Mouse (Mus musculus): ENCODE measurements at regions not wholly inside any gene's neighbourhood (a gene's known extent, or its start where the extent isn't known, plus 50 kb on each side); places are given as distances from the start of the nearest gene placed in this dataset.

GRCm38 (mm10) chr9:67610696-67611095, 51.2 kb upstream of the Tln2 start:
- DNase-seq = no peak

- no peak for DNase-seq
Observed at GRCm38 (mm10) chr9:67611676-67612075, 52.2 kb upstream of the Tln2 start.

- DNase-seq = no peak
Observed at GRCm38 (mm10) chr9:67612101-67612500, 52.6 kb upstream of the Tln2 start.

GRCm38 (mm10) chr9:67614068-67614727, 54.7 kb upstream of the Tln2 start:
- DNase-seq = no peak

GRCm38 (mm10) chr9:67616207-67616606, 56.7 kb upstream of the Tln2 start:
- no peak for DNase-seq

GRCm38 (mm10) chr9:67617341-67618217, 58.1 kb upstream of the Tln2 start:
- DNase-seq = no peak

GRCm38 (mm10) chr9:67620945-67621344, 61.4 kb upstream of the Tln2 start:
- no peak for DNase-seq

GRCm38 (mm10) chr9:67627196-67627595, 67.7 kb upstream of the Tln2 start:
- DNase-seq = no peak

- no peak for DNase-seq
Observed at GRCm38 (mm10) chr9:67629624-67630023, 70.1 kb upstream of the Tln2 start.

GRCm38 (mm10) chr9:67630173-67630572, 70.7 kb upstream of the Tln2 start:
- DNase-seq = no peak

GRCm38 (mm10) chr9:67631741-67632243, 72.3 kb upstream of the Tln2 start:
- DNase-seq = no peak

- no peak for DNase-seq
Observed at GRCm38 (mm10) chr9:67632521-67633025, 73.1 kb upstream of the Tln2 start.

- no peak for DNase-seq
Observed at GRCm38 (mm10) chr9:67633026-67633741, 73.7 kb upstream of the Tln2 start.

GRCm38 (mm10) chr9:67633761-67634441, 74.4 kb upstream of the Tln2 start:
- peak in 1 of 2 experiments; percentile 3 for DNase-seq

GRCm38 (mm10) chr9:67646820-67647219, 87.3 kb upstream of the Tln2 start:
- DNase-seq = no peak

GRCm38 (mm10) chr9:67664773-67665172, 94.5 kb upstream of the C2cd4b start:
- no peak for DNase-seq

- DNase-seq = no peak
Observed at GRCm38 (mm10) chr9:67670261-67671020, 88.8 kb upstream of the C2cd4b start.

GRCm38 (mm10) chr9:67676906-67677305, 82.3 kb upstream of the C2cd4b start:
- no peak for DNase-seq

- DNase-seq = no peak
Observed at GRCm38 (mm10) chr9:67683367-67683766, 75.9 kb upstream of the C2cd4b start.

- no peak for DNase-seq
Observed at GRCm38 (mm10) chr9:67692396-67692795, 66.8 kb upstream of the C2cd4b start.

GRCm38 (mm10) chr9:67693716-67694115, 65.5 kb upstream of the C2cd4b start:
- no peak for DNase-seq

- no peak for DNase-seq
Observed at GRCm38 (mm10) chr9:67698796-67699195, 60.4 kb upstream of the C2cd4b start.
